Mouse (Mus musculus) natural killer cell, adult 2 months (primary cell): ENCODE results near the gene Gm3646.

Source experiments
- DNase-seq, 2 experiments: peaks; one replicate each; pipeline ENCODE4 v3.0.0; 2022; ENCODE audit warnings: low spot score in 2 of 2

The Gm3646 gene

GRCm38 (mm10) chr1:39805243-39805979 lies at the start of gene Gm3646:
TSS of gene Gm3646 (minus strand) at chr1:39805332.
- no peak for DNase-seq

- DNase-seq: peak; percentile 19 to 29
Observed at GRCm38 (mm10) chr1:39847066-39847465, 41.9 kb upstream of the Gm3646 start.

GRCm38 (mm10) chr1:39846031-39846550 lies 41.0 kb upstream of the Gm3646 start:
- no peak for DNase-seq

GRCm38 (mm10) chr1:39843328-39843727 lies 38.2 kb upstream of the Gm3646 start:
- no peak for DNase-seq

- DNase-seq: peak; percentile 69 to 76
Observed at GRCm38 (mm10) chr1:39842218-39843007, 37.3 kb upstream of the Gm3646 start.

GRCm38 (mm10) chr1:39840856-39841255 lies 35.7 kb upstream of the Gm3646 start:
- no peak for DNase-seq

GRCm38 (mm10) chr1:39839838-39840237 lies 34.7 kb upstream of the Gm3646 start:
- DNase-seq: peak in 1 of 2 experiments; percentile 14

GRCm38 (mm10) chr1:39839217-39839616 lies 34.1 kb upstream of the Gm3646 start:
- DNase-seq: no peak

GRCm38 (mm10) chr1:39838487-39839169 lies 33.5 kb upstream of the Gm3646 start:
- no peak for DNase-seq

- DNase-seq: no peak
Observed at GRCm38 (mm10) chr1:39831594-39832039, 26.5 kb upstream of the Gm3646 start.

GRCm38 (mm10) chr1:39830786-39831593 lies 25.9 kb upstream of the Gm3646 start:
- DNase-seq: no peak

GRCm38 (mm10) chr1:39824902-39825301 lies 19.8 kb upstream of the Gm3646 start:
- DNase-seq: no peak

- DNase-seq: no peak
Observed at GRCm38 (mm10) chr1:39824240-39824639, 19.1 kb upstream of the Gm3646 start.

- no peak for DNase-seq
Observed at GRCm38 (mm10) chr1:39819596-39819995, 14.5 kb upstream of the Gm3646 start.

GRCm38 (mm10) chr1:39815766-39816165 lies 10.6 kb upstream of the Gm3646 start:
- DNase-seq: no peak

- DNase-seq: no peak
Observed at GRCm38 (mm10) chr1:39813067-39813466, 7.9 kb upstream of the Gm3646 start.

- DNase-seq: no peak
Observed at GRCm38 (mm10) chr1:39804789-39805188, 343 bp downstream of the Gm3646 start.

- DNase-seq: no peak
Observed at GRCm38 (mm10) chr1:39802946-39803345, 2.2 kb downstream of the Gm3646 start.

GRCm38 (mm10) chr1:39797496-39797895 lies 7.6 kb downstream of the Gm3646 start:
- DNase-seq: no peak

GRCm38 (mm10) chr1:39796765-39797164 lies 8.4 kb downstream of the Gm3646 start:
- no peak for DNase-seq

- DNase-seq: no peak
Observed at GRCm38 (mm10) chr1:39784632-39785031, 20.5 kb downstream of the Gm3646 start.
